Mouse (Mus musculus): ENCODE results near the gene Tpm1.

Gene Tpm1

DNA sequence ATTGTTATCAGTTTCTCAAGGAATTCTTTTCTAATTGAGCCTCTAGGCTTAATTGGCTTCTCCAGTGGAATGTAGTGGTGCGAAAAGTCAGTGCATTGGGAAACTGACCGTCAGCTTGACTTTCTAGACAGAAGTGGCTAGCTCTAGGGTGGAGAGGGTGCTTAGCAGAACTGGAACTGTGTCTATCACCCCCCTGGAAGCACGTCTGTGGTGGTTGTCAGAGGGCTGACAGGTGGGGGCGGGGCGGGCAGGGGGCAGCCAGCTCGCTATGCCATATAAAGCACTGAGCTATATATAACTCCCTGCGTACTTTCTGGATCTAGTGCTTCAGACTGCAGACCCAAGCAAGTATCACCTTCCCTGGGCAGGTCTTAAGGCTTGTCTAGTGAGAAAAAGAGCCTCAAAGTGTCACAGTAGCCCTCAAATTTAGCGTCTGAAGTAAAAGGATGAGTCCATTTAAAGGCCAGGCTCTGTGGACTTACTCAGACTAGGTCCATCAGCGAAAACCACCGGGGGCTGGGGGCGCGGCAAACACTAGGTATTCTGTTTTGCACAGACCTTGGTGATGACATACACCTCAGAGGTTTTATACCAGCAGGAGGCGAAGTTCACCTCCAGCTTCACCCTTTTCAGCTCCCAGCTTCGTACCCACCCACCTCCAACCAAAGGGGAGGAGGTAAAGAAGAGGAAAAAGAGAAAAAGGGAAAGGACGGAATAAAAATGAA, 2.2 kb downstream of the Tpm1 start:
- DNase-seq (ENCODE audit: low read depth, low spot score): peak; percentile 84

DNA sequence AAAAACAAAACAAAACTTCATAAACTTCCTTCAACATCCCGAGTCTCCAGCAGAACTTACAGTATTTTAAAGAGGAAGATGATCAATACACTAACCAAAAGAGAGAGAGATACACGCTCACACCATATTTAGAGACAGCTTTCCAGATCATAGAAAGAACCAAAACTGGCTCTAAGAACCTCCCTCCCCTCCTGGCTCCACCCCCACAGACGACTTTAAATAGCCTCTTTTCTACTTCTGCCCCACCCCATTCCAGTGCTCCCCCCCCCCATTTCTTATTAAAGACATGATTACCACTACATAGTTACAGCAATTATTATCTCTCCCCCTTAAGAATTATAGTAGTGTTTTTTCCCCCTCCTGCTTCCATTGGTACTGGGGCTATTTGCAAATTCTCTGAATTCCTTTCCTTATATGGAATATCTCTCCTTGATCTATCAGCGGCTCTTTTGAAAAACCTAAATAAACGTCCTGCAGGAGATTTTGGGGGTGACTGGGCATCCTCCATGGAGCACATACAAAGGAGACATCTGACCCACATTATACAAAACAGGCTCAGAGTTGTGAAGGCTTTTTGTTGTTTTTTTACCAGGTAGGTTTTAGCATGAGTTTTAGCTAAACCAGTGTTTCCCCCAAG, 3.1 kb downstream of the Tpm1 start:
- peak; percentile 60 for DNase-seq (ENCODE audit: low read depth, low spot score)

DNA sequence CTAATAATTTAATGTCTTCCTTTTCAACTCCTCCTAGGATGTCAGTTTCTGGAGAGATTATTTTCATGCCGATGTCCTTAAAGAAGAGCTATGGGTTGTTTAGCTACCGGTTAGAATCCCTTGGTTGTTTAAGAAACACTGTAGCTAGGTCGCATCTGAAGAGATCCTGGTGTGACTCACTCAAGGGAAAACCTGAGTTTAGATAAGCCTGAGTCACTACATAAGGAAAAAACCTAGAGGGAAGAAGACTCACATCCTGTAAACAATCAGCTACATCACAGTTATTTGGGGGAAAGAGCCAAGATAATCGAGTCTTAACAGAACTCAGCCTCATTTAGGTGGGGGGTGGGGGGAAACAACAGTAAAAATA, 3.9 kb downstream of the Tpm1 start:
- DNase-seq (ENCODE audit: low read depth, low spot score): peak; percentile 77

DNA sequence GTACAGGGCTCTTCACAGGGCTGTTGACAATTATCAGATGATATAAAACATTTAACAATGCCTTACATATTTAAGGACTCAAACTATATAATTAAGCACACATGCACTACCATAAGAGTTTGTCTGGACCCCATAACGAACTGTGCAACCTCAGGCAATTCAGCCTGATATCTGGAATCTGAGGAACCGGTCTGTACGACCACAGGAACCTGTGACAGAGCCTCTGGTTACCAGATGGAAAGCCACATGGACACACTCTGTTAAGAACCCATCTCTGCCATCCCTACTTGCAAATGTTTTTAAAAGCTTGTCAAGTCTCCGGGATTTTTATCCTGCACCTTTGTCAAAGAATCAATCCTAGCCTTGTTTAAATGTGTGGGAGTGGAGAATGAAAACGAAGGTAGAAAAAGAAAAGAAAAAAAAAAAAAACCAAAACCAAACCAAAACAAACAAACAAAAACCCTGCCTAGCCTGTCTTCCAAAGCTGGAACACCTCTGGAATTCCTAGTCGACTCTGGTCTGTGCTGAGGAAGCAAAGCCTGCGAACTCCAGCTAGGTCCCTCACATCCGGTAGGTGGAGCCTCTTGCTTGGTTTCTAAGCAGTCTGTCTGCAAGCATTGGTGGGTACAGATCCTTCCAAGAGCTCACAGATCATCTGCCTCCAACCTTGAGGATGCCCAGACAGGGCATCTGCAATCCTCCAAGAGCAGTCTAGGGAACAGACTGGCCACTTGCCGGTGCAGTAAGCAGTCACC, 4.5 kb downstream of the Tpm1 start:
- DNase-seq (ENCODE audit: low read depth, low spot score): peak; percentile 92

DNA sequence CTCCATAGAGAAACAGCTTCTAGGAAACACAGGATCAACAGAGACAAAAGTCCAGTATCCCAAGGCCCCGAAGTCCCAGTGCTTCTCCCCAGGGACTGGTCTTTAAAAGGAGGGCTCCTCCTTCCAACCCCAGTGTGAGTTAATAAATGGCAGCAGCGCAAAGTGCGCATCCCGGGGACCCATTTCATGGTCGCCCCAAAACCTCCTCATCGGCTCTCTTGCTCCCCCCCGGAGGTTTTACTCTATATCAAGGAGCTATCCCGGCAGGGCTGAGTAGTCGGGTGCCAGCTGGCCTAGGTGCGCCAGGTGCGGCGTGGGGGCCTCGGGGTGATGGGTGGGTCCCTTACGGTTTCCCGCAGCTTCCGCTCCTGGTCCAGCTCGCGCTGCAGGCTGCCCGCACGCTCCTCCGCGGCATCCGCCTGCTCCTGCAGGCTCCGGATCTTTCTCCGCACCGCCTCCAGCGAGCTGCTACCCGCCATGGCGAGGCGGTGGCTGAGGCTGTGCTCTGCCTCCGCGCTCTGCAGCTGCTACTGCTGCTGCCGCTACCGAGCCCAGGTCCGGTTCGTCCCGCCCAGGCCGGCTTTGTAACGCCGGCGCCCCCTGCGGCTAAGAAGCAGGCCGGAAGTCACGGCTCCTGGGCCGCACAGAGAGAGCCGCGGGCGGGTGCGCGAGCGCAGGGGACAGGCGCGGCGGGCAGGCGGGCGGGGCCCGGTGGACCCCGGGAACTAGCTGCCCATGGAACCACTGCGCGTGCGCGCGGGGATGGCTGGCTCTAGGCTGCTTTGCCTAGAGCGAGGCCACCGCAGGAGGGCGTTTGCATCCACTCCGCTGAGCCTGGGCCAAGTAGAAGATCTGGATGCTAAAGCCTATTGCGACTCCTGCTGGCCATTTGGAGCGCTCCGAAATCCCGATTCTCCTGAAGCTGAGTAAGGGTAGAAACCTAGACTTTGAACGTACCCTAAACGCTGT, 5.7 kb downstream of the Tpm1 start:
- peak; percentile 98 for DNase-seq (ENCODE audit: low read depth, low spot score)

DNA sequence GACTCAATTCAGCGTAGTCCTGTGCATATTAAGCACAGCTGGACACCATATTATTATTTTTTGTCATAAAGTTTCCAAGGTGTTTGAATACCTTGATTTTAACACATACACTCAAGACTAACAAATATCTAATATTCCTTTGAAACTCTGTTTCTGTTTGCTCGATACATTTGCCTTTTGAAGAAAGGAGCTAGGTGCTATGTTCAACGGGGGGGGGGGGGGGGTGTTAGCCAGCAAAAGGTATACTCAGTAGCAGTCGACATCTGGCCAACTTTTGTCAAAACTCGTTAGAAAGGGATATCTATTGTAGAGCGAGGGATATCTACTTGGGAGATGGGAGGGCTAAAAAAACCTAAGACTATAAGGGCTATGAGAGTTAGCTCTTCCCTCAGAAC, 6.4 kb downstream of the Tpm1 start:
- no peak for DNase-seq (ENCODE audit: low read depth, low spot score)

DNA sequence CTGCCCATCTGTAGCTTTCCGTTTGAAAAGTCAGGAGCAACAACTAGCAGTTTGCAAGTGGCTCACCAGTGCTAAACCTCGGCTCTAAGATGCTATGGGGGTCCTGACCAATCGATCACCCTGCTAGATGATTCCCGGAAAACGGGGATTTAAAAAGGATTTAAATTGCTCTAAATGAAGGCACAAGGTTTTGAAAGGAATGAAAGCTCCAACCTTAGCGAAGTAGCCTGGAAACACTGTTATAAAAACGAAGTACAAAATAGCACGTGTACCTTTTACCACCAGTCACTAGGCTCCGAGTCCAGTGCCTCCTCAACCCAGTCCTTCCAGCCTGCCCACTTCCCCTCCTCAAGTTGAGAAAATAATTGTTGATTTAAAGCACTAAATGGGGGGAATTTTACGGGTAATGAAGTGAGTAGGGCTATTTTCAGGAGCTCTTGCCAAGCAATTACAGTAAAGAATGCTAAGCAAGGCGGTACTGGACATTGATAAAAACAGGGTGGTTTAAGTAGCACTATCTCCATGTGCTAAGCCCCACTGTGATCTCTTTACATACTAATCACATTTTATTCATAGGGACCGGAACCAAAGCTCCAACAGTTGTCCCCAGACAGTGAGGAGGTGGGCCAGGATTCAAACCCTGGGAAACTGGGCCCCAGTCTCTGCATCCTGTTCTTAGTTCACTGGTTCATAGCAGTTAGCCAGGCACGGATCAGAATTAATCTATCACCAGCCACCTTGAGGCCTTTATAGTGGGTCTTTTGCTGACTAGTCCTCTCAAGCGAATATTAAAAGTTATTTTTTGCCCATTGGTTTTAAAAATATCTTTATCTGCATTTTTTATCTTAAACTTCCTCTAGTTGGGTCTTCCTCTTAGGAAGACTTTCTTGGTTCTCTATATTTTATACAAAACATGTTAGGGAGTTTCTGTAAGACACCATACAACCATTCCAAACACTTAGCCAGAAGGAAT, 7.1 kb downstream of the Tpm1 start:
- peak; percentile 18 for DNase-seq (ENCODE audit: low read depth, low spot score)

DNA sequence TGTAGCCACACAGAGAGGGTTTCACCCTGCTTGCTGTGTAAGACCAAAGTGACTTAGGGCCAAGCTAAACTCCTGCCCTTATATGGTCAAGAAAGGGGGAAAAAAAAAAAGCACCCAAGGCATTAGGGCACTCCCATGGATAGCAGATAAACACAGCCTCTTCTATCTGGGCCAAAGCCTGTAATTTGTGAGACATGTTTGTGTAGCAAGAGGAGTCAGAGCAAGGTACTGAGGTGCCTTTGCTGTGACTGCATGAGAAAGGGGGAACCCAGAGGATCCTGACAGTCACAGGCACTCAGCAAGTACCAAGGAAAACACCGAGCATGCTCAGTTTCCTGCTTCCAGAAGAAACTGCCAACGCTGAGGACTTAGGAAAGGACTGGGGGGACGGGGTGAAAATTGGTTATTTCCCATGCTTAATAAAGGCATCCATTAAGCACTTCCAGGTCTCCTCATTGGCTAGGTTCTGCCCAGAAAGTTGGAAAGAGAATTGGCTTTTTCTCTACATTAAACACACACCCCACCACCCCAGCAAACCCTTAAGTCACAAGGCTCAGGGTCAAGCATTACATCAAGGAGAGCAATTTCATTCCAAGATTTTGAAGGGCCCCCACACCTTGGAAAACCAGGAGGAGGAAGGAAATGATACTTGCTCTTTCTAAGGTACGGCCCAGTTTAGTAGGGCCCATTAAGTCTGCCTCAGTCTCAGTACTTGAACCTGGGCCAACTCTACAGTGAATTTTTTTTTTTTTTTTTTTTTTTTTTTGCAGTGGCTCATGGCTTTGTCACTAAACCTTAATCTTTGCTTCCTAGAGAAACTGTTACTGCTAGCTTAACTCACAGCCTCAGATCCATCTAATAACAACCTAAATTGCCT, 8.0 kb downstream of the Tpm1 start:
- DNase-seq (ENCODE audit: low read depth, low spot score): peak; percentile 58

DNA sequence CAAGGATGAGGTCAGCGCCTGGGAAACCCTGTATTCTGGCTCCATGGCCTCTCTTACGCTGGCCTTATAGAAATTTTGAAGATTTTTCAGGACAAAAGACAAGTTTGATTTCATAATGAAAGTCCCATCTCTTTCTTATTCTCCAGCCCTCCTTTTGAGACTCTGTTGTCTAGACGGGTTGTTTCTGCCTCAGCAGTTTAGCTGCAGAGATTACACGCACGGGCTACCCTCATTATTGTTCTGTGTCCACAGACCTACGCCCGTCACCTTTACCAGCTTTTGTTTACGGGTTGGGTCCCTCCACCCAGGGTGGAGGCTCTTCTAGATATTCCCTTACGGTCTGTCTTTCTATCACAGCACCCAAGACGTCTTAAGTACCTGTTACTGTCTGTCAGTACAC, 9.3 kb downstream of the Tpm1 start:
- DNase-seq (ENCODE audit: low read depth, low spot score): no peak

DNA sequence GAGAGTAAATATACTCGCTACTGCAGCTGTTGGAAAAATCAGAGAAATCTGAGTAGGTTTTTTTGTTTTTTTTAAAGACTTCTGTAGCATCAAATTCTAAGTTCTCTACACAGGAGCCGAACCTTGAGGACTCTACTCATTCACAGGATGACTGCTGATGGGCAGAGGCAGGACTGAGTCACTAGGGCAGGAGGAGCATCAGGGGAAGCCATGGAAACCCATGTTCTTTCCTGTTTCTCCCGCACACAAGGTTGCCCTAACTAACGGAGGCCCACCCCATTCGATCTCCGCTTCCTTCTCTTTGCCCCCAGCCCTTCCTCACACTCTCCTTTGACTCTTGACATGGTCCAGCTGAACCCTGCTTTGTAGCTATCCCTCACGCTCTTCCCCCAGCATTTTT, 10.5 kb downstream of the Tpm1 start:
- peak; percentile 39 for DNase-seq (ENCODE audit: low read depth, low spot score)

DNA sequence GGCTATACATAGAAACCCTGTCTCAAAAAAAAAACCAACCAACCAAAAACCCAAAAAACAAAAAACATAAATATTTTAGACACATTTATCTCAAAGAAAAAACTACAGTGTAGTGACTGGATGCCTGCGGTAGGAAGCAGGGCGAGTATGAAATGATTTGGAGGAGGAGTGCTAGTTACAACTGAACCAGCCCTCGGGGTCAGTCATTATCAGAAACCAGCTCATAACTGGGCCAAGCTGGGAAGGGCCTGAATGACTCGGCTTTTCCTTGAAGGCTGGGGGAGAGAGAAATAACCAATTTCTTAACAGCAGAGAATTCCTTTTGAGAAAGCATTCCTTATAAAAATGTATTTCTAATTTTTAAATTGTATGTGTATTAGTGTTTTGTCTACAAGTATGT, 11.5 kb downstream of the Tpm1 start:
- DNase-seq (ENCODE audit: low read depth, low spot score): peak; percentile 58

DNA sequence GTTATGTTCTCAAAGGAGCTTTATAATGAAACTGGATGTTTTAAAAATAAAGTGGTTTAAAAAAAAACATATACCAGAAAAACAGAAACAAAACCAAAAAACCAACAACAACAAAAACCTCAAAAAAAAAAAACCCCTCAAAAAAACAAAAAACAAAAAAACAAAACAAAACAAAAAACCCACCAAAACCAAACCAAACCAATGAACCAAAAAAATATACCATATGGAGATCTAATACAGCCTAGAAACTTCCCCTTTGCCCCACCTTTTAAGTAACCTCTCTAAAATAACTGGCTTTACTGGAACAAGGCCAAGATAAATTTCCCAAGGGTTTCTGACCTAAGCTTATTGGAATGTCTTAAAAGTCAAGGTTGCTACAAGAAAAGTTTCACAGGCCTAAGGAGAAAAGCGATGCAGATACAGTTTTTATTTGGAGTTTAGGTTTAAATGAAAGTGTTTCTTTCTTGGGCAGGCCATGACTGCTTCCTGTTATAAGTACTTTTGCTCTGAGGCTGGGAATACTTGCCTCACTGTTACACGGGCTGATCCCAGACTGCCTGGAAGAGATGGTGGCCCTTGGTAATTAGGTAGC, 12.6 kb downstream of the Tpm1 start:
- DNase-seq (ENCODE audit: low read depth, low spot score): peak; percentile 87

DNA sequence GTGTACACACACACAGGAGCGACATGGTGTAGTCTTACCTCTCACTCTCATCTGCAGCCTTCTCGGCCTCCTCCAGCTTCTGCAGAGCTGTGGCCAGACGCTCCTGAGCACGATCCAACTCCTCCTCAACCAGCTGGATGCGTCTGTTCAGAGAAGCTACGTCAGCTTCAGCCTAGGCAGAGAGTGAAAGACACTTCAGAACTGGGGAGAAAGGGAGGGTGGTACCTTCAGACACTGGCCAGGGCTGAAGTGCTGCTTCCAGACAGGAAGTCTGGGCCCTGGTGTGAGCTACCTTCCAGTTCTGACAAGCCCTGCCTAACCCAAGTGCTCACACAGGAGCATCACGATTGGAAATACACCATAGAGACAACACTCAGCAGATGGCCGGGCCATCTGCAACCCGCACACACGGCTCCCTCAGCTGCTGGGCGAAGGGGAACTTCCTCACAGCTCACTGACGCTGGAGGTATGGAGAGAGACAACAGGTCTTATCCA, 13.2 kb downstream of the Tpm1 start:
- DNase-seq (ENCODE audit: low read depth, low spot score): no peak

DNA sequence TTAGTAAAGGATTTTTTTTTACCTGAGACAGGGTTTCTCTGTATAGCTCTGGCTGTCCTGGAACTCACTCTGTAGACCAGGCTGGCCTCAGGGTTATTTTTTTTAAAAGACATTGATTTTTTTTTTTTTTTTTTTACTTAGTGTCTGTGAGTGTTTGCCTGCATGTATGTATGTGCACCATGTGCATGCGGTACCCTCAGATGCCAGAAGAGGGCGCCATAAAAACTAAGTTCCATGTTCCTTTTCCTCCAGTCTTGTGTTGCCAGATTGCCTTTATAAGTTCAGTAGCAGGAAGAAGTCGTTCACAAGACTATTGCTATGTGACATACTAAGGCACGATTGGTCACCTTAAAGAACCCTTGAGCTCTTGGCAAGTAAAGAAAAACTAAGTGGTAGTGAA, 14.5 kb downstream of the Tpm1 start:
- DNase-seq (ENCODE audit: low read depth, low spot score): no peak

DNA sequence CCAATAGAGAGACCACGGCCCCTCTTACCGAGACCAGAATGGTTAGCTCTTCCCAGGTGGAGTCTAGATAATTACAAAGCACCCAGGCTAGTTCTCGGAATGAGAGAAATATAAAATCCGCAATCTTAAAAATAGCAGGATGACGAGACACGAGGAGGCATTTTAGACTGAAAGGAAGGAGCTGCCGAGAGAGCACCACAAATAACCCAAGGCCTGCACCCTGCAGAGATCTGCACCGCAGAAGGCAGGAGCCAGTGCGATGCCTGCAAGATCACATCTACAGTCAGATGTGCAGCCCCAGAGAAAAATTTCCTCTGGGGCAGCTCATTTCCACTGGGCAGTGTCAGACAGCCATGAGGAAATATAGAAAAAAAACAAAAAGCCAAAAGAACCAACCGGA, 16.2 kb downstream of the Tpm1 start:
- DNase-seq (ENCODE audit: low read depth, low spot score): no peak

DNA sequence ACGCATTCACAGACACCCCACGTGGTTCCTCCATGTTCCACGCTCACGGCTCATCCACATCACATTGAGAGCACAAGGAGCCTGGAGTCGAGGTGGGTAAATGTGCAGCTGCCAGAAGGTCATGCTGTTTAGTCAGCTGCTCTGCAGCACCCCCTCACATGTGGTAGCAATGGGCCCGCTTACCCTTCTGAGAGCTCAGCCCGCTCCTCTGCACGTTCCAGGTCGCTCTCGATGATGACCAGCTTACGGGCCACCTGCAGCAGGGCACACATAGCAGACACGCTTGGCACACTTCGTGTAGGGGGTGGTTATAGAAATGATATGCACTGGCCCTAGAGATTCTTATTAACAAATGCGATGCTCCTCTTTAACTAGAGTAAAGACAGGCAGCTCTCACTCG, 16.6 kb downstream of the Tpm1 start:
- DNase-seq (ENCODE audit: low read depth, low spot score): no peak

DNA sequence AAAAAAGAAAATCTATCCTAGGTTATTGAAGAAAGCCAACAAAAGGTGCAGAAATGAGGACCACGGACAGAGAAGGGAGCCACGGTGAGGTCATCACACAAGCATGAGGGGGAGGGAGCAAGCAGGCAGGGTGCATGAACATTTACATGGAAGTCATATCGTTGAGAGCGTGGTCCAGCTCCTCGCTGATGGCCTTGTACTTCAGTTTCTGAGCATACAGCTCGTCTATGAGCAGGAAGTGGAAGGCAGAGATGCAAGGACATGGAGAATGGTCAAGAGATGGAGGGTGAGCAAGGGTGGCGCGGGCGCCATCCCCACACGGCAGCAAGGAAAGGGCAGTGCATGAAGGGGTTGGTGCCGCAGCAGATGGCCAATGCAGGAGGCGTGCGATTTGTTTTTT, 19.7 kb downstream of the Tpm1 start:
- no peak for DNase-seq (ENCODE audit: low read depth, low spot score)

DNA sequence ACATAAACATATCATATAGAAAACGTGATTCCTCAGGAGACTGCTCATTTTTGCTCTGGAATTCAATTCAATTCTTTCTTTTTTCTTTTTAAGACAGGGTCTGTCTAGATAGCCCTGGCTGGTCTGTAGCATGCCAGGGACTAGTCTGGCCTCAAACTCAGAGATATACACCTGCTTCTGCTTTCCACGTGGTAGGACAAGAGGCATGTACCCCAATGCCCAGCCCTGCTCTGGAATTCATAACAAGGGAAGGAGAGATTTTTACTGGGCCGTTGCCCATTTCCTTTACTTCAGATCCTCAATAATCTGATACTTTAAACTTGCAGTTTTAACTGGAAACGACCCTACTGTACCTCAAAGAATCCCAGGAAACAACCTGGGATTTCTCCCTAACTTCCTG, 20.3 kb downstream of the Tpm1 start:
- no peak for DNase-seq (ENCODE audit: low read depth, low spot score)

DNA sequence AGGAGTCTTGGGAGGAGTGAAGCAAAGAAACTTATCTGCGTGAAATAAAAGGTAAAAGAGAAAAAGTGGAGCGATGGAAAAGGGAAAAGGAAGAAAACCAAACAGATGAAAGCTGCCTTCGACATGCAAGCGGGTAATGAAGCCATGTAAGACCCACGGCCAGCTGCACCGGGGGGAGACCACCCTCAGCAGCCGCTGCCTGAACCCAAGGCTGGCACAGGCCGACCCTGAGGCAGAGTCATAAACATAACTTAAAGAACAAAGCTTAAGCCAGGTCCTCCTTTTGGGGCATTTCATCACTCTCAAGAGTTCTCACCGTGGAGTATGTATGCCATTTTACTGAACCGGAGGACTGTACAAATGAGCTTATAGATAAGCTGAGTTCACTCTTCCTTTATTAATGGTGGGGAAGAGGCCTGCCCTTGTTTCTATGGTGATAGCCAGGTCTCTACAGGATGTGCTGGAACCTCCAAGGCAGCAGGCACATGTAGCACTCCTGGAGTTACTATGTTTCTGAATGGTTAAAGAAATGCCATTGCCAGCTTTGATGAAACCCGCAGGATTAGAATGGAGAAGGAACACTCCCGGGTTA, 21.0 kb downstream of the Tpm1 start:
- DNase-seq (ENCODE audit: low read depth, low spot score): no peak
